Mouse (Mus musculus) kidney, embryonic 16.5 days (tissue): ENCODE results near the gene Slc22a7. TPM values are rescaled to one million over a fixed set of nuclear protein-coding genes. Genes with fewer than 3 reads are reported as not detected.
A peak's percentile ranks its signal among the peaks of the same experiment; 100 is the strongest.

Source experiments
- ATAC-seq: fragments of 200-750 bp; cut with Nextera tagmentation; 2 replicates; pipeline ENCODE4 v1.8.0; 2017; ENCODE audit warnings: moderate TSS enrichment; ENCODE audit not compliant: low FRiP score, low TSS enrichment
- H3K27ac ChIP-seq: fragments of 300-500 bp; sonication (generic); 2 replicates; pipeline ENCODE4 v1.5.1; 2014; ENCODE audit warnings: low read length
- H3K27me3 ChIP-seq: fragments of 300-500 bp; sonication (generic); 2 replicates; pipeline ENCODE4 v1.6.1; 2014; ENCODE audit warnings: low read length, control low read depth, mixed read lengths; ENCODE audit not compliant: insufficient read depth
- H3K36me3 ChIP-seq: fragments of 300-500 bp; sonication (generic); 2 replicates; pipeline ENCODE4 v1.6.1; 2014; ENCODE audit warnings: low read length, control low read depth, mixed read lengths; ENCODE audit not compliant: insufficient read depth
- H3K4me1 ChIP-seq: fragments of 300-500 bp; sonication (generic); 2 replicates; pipeline ENCODE4 v1.6.1; 2014; ENCODE audit warnings: low read length, control low read depth, mixed read lengths; ENCODE audit not compliant: insufficient read depth
- H3K4me2 ChIP-seq: fragments of 300-500 bp; sonication (generic); replicated peaks from 2 replicates; pipeline ENCODE4 v1.6.1; 2014; ENCODE audit warnings: low read depth, low read length
- H3K4me3 ChIP-seq: fragments of 300-500 bp; sonication (generic); 2 replicates; pipeline ENCODE4 v1.5.1; 2014; ENCODE audit warnings: mild to moderate bottlenecking, low read length
- H3K9ac ChIP-seq: fragments of 300-500 bp; sonication (generic); replicated peaks from 2 replicates; pipeline ENCODE4 v1.6.1; 2014; ENCODE audit warnings: low read length
- H3K9me3 ChIP-seq: fragments of 300-500 bp; sonication (generic); 2 replicates; pipeline ENCODE4 v1.6.1; 2016; ENCODE audit warnings: low read length, control low read depth
- WGBS: fragments of 180-500 bp; shearing (Covaris S2); extraction: QIAGEN DNeasy Blood & Tissue Kit; methylation state at CpG from one replicate; pipeline ENCODE4 v1.1.7; 2014; 5-methylcytosine and 5-hydroxymethylcytosine counted together
- polyA plus RNA-seq: library from polyadenylated mRNA; unstranded; fragments of >200 nt; fragmentation: Nextera tagmentation; extraction: Ambion mirVana; gene quantifications from 2 replicates; pipeline ENCODE4 v1.2.1, GENCODE M21; 2015

Gene Slc22a7
- polyA plus RNA-seq = 0.15 and 0.32 TPM in 2 replicates

DNA sequence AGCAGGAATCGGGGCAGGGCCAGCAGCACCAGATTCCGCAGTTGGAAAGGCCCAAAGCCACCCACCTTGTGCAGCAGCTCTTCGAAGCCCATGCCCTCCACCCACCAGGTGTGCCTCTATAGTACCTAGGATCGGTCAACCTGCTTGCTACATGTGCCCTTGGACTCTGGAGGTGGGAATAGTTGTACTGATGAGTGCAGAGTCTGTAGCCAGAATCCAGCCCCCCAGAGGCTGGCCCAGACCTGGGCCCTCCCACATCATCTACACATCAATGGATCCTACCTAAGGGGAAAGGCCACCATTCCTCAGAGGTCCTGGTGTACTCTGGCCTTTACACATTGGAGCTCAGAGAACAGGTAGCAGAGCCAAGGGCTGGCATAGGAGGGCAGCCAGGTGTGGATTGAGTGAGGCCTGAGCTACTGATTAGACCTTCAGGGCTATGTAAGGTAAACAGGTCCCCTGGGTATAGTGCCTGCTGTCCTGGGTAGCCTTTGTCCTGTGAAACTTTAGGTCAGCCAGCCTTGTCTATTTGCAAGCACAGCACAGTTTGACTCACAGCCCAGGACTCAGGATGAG lies at the start of gene Slc22a7:
Gene Slc22a7 (minus strand): TSS at position 160 of the 576 bp plus-strand sequence.
- peaks cover 27% of the 10 kb centered on the region for H3K27me3 ChIP-seq
- no peak within 1 kb of the TSS for H3K27ac ChIP-seq
- H3K4me3 ChIP-seq = no peak within 1 kb of the TSS
- ATAC-seq = no peak
- WGBS = 90% methylated on average over 4 of the region's 4 CpGs
- H3K9ac ChIP-seq = no peak within 1 kb of the TSS
- no peak within 1 kb of the TSS for H3K4me2 ChIP-seq
- H3K9me3 ChIP-seq = no peaks in the 10 kb centered on the region
- no peaks in the 10 kb centered on the region for H3K36me3 ChIP-seq
- peaks cover 10% of the 10 kb centered on the region; the same call in 1 of the 2 replicates for H3K4me1 ChIP-seq

DNA sequence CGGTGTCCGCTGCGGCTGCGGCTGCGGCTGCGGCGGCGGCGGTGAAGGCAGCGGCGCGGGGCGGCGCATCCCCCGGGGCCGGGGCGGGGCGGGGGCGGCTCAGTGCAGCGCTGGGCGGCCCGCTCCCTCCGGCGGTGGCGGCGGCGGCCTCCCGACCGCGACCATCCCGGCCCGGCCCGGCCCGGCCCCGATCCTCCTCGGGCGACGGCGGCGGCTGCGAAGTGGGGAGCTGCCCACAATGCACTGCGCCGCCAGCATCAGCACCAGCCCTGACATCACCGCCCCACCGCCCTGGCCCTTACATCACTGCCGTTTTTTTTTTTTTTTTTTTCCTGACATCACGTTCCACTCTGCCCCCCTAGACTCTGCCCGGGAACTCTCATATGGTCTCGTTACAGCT lies 49.2 kb upstream of the Slc22a7 start, which contains the start of gene Ttbk1:
Gene Ttbk1 (minus strand): TSS at position 245 of the 400 bp plus-strand sequence.
- ATAC-seq = no peak
- Histone ChIP-seq H3K4me3 (peak within 1 kb of the TSS; percentile 48), H3K9me3 (no peaks in the 10 kb centered on the region), H3K36me3 (no peaks in the 10 kb centered on the region), H3K9ac (peak within 1 kb of the TSS; percentile 25; the same call in 1 of the 2 replicates), H3K4me2 (peak within 1 kb of the TSS; percentile 71), H3K27ac (no peak within 1 kb of the TSS), H3K27me3 (peaks cover 59% of the 10 kb centered on the region), H3K4me1 (peaks cover 14% of the 10 kb centered on the region)
- WGBS = 0% methylated on average over 10 of the region's 49 CpGs

DNA sequence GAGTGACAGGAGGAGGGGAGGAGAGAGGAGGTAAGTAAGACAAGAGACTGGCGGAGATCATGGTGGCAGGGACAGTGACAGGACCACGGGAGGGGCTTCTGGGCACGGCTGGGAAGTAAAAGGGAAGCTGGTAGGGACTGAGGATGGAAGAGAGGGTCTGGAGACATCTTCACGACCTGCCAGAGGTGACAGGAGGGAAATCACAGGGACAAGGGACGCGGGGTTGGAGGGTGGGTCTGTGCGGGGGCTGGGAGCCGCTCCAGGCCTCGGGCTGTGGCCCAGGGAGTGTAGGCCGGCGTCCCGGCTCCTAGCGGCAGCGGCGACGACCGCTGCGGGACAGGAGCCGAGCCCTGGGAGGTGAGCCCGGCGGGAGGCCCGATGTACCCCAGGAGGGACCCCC lies 48.7 kb upstream of the Slc22a7 start:
- 7% methylated on average over 9 of the region's 22 CpGs for WGBS
- Histone ChIP-seq H3K27ac (no peak overlapping the region), H3K4me1 (peaks cover 14% of the 10 kb centered on the region), H3K27me3 (peaks cover 60% of the 10 kb centered on the region), H3K36me3 (no peaks in the 10 kb centered on the region), H3K9me3 (no peaks in the 10 kb centered on the region), H3K4me2 (peak overlapping the region; percentile 71), H3K4me3 (peak overlapping the region; percentile 48), H3K9ac (peak overlapping the region; percentile 25; the same call in 1 of the 2 replicates)
- ATAC-seq = 0 out of 2 replicates have a peak, but pooled peaks have one; percentile 5

DNA sequence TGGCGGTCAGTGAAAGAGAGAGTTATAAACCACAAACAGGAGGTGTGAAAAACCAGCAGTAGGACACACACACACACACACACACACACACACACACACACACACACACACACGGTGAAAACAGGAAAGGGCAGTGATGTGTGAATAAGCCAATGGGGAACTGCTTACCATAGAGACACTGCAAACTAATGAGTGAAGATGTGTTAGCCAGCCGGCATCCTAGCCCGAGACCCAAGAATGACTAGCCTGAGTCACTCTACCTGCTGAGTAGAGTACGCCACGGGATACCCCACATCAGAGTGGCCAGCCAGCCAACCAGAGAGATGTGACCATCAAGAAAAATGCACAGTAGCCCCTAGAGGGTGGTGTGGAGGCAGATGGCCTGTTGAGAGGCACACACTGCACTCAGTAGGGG lies 46.2 kb upstream of the Slc22a7 start:
- Histone ChIP-seq H3K27ac (no peak overlapping the region), H3K4me2 (peak overlapping the region; percentile 66), H3K4me3 (peak overlapping the region; percentile 45), H3K27me3 (peaks cover 64% of the 10 kb centered on the region), H3K4me1 (peaks cover 14% of the 10 kb centered on the region), H3K36me3 (no peaks in the 10 kb centered on the region), H3K9me3 (no peaks in the 10 kb centered on the region), H3K9ac (peak overlapping the region; percentile 62)
- 8% methylated on average over 6 of the region's 6 CpGs for WGBS
- ATAC-seq = peak; percentile 8; the same call in 1 of the 2 replicates

DNA sequence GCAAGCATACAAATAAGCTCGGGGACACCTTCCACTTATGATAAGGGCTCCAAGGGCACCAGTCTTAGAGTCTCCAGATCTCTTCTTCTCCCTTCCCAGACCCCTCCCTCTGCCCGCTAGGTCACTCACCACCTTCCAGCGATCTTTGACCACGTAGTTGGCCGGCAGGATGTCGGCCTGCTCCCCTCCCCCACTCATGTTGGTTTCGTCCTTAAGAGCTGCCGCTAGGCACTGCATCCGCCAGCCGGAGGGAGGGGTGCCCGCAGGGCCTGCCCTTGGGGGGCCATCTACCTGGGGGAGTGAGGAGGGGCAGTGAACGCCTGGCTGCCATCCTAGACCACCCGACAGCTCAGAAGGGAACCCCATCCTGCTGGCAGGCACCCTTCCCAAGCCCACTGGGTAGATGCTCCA lies 45.8 kb upstream of the Slc22a7 start:
- Histone ChIP-seq H3K36me3 (no peaks in the 10 kb centered on the region), H3K9me3 (no peaks in the 10 kb centered on the region), H3K27ac (peak overlapping the region; percentile 28), H3K4me3 (peak overlapping the region; percentile 45), H3K9ac (peak overlapping the region; percentile 62), H3K27me3 (peaks cover 62% of the 10 kb centered on the region), H3K4me2 (peak overlapping the region; percentile 66), H3K4me1 (peaks cover 14% of the 10 kb centered on the region)
- peak; percentile 42; the same call in 1 of the 2 replicates for ATAC-seq
- WGBS = under 1% methylated on average over 13 of the region's 13 CpGs

DNA sequence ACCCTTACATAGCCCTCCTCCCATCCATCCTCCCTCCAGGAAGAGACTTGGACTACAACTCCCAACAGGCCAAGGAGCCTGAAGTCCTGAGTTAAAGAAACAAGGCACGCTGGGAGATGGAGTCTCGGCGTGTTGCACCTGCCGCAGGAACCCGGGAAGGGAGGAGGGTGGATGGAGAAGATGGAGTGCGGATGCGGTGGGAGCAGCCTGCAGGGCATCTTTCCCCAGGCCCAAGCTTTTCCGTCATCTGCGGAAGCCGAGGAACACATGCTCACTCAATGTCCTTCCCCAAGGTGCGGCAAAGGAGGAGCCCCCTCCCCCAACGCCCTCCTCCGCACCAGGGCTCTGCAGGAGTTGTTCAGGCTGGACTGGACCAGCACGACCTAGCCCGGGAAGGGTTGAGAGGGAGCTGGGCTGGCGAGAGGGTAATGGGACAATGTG lies 45.3 kb upstream of the Slc22a7 start:
- Histone ChIP-seq H3K4me3 (peak overlapping the region; percentile 45), H3K27ac (peak overlapping the region; percentile 28), H3K4me2 (peak overlapping the region; percentile 66), H3K27me3 (peaks cover 58% of the 10 kb centered on the region), H3K9ac (peak overlapping the region; percentile 62), H3K4me1 (peaks cover 14% of the 10 kb centered on the region), H3K36me3 (no peaks in the 10 kb centered on the region), H3K9me3 (no peaks in the 10 kb centered on the region)
- 0% methylated on average over 16 of the region's 16 CpGs for WGBS
- peak; percentile 78 for ATAC-seq

DNA sequence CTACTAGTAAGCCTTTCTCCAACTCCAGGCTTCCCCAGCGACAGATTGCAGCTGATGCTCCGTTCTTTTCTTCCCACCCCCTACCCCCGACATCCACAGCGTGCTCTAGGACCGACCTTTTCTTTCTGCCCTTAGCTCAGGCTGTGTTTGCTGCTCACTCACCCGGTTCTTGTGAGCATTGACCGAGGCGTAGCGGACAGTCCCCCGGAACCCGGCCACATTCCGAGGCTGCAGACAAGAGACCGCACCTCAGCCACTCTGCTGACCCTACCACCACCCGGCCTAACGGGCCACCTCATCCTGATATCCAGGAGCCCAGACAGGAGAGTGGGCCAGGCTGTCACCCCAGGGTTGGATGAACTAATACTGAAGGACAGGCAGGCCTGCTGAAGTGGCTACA lies 39.0 kb upstream of the Slc22a7 start:
- Histone ChIP-seq H3K4me2 (no peak overlapping the region), H3K4me3 (no peak overlapping the region), H3K9ac (no peak overlapping the region), H3K36me3 (no peaks in the 10 kb centered on the region), H3K27ac (no peak overlapping the region), H3K4me1 (no peaks in the 10 kb centered on the region), H3K27me3 (peaks cover 5% of the 10 kb centered on the region; the same call in 1 of the 2 replicates), H3K9me3 (no peaks in the 10 kb centered on the region)
- no peak for ATAC-seq
- WGBS = 56% methylated on average over 15 of the region's 15 CpGs

DNA sequence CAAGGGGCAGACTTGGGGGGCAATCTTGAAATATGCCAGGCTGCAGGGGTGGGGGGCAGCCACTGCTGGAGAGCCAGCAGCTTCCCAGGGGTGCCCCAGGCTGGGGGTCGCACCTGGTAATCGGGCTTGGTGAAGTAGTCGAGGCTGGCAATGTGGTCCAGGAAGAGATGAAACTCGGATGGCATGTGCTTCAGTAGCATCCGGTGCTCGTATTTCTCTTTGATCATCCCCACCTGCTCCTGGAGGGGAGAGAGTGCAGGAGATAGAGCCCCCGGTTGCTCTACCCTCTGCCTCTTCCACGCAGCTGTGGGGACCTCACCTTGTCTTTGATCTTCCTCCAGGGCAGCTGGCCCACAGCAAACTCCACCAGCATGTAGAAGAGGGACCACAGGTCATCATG lies 38.3 kb upstream of the Slc22a7 start:
- no peak overlapping the region for H3K4me2 ChIP-seq
- 58% methylated on average over 8 of the region's 8 CpGs for WGBS
- H3K27me3 ChIP-seq = peaks cover under 1% of the 10 kb centered on the region; the same call in 1 of the 2 replicates
- no peak for ATAC-seq
- no peaks in the 10 kb centered on the region for H3K36me3 ChIP-seq
- no peak overlapping the region for H3K4me3 ChIP-seq
- no peaks in the 10 kb centered on the region for H3K9me3 ChIP-seq
- no peaks in the 10 kb centered on the region for H3K4me1 ChIP-seq
- no peak overlapping the region for H3K9ac ChIP-seq
- H3K27ac ChIP-seq = no peak overlapping the region

DNA sequence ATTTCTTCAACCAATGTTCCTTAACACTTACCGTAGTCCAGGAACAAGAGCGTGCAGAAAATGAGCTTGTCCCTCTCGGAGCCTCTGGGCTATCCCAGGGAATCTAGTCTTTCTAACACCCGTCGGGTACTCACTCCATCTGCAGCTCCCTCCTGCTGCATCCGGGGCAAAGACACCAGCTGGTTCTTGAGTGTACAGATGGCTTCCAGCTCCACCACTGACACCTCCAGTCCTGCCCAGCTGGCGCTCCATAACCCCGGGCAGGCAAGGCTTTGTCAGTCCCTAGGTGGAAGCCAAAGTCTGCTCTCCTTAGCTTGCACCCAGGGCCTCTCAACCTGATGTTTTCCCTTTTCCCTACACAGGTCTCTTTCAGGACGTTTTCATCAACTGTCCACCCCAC lies 29.6 kb upstream of the Slc22a7 start:
- Histone ChIP-seq H3K27ac (no peak overlapping the region), H3K9me3 (no peaks in the 10 kb centered on the region), H3K9ac (no peak overlapping the region), H3K4me1 (no peaks in the 10 kb centered on the region), H3K4me2 (no peak overlapping the region), H3K27me3 (no peaks in the 10 kb centered on the region), H3K4me3 (no peak overlapping the region), H3K36me3 (no peaks in the 10 kb centered on the region)
- ATAC-seq = no peak
- 64% methylated on average over 9 of the region's 9 CpGs for WGBS

DNA sequence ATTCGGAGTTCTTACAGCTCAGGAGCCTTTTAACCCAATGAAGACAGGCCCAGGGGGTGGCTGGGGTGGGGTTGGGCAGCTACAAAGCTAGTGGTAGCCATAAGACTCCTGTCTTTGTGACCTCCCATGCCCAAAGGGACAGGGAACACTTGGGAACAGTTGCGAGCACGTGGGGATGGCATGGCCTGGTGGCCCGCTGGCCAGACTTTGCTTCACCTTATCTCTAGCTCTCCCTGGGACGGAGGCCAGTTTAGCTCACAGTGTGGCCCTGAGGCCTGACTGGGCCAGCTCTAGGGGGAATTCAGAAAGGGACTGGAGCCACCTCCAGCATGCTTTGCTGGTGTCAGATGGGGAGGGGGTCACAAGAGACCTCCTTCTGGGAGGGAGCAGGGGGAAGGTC lies 24.0 kb upstream of the Slc22a7 start:
- H3K9ac ChIP-seq = no peak overlapping the region
- peaks cover 11% of the 10 kb centered on the region for H3K4me1 ChIP-seq
- no peaks in the 10 kb centered on the region for H3K36me3 ChIP-seq
- WGBS = 86% methylated on average over 5 of the region's 5 CpGs
- no peak overlapping the region for H3K27ac ChIP-seq
- H3K4me3 ChIP-seq = no peak overlapping the region
- no peaks in the 10 kb centered on the region for H3K9me3 ChIP-seq
- H3K27me3 ChIP-seq = peaks cover 42% of the 10 kb centered on the region
- no peak for ATAC-seq
- no peak overlapping the region for H3K4me2 ChIP-seq
